Mouse (Mus musculus): ENCODE data around the gene S100a13. TPM values are rescaled to one million over a fixed set of nuclear protein-coding genes. Genes with fewer than 3 reads are reported as not detected.
A peak's percentile ranks its signal among the peaks of the same experiment; 100 is the strongest.

Gene S100a13
- polyA plus RNA-seq, 2 experiments: 11.1 to 19.7 TPM

GRCm38 (mm10) chr3:90506362-90506761, 7.9 kb upstream of the S100a13 start:
- TF ChIP-seq EP300 (IDR thresholded peaks at IDR 0.05; ENCODE audit: low read depth): no peak
- no peak for TF ChIP-seq CTCF (IDR thresholded peaks at IDR 0.05; ENCODE audit: low read depth)
- Histone ChIP-seq H3K36me3 (replicated peaks; ENCODE audit: control insufficient read depth, insufficient read depth, low read depth) (peaks cover 65% of the 10 kb centered on the region), H3K4me3 (ENCODE audit: insufficient read depth in 1 of 2, low read depth in 2 of 2, low read length in 2 of 2) (no peak overlapping the region), H3K27ac (no peak overlapping the region), H3K9ac (replicated peaks) (no peak overlapping the region), H3K4me2 (ENCODE audit: low read depth) (no peak overlapping the region), H3K9me3 (ENCODE audit: control insufficient read depth, low read length) (no peaks in the 10 kb centered on the region), H3K4me1 (replicated peaks; ENCODE audit: control insufficient read depth in 2 of 2, insufficient read depth in 2 of 2, low read length in 1 of 2) (peaks cover 7 to 11% of the 10 kb centered on the region in 2 experiments), H3K27me3 (ENCODE audit: control insufficient read depth, insufficient read depth, low read length) (no peaks in the 10 kb centered on the region)
- DNase-seq (ENCODE audit: low read depth in 3 of 3, low spot score in 3 of 3) (no peak), ATAC-seq (ENCODE audit: insufficient read depth) (no peak)
- whole genome bisulfite sequencing (ENCODE audit: insufficient replicate concordance): 84% methylated on average over 3 of the region's 3 CpGs

- peak overlapping the region; percentile 84 for H3K27ac ChIP-seq
- peak overlapping the region; percentile 93 to 97 for H3K4me3 ChIP-seq (ENCODE audit: insufficient read depth in 1 of 2, low read depth in 2 of 2, low read length in 2 of 2)
- H3K9me3 ChIP-seq (ENCODE audit: control insufficient read depth, low read length): no peaks in the 10 kb centered on the region
- no peaks in the 10 kb centered on the region; the same call in 1 of the 2 replicates for H3K27me3 ChIP-seq (ENCODE audit: control insufficient read depth, insufficient read depth, low read length)
- no peak for TF ChIP-seq CTCF (IDR thresholded peaks at IDR 0.05; ENCODE audit: low read depth)
- TF ChIP-seq EP300 (IDR thresholded peaks at IDR 0.05; ENCODE audit: low read depth): no peak
- H3K36me3 ChIP-seq (replicated peaks; ENCODE audit: control insufficient read depth, insufficient read depth, low read depth): peaks cover 44% of the 10 kb centered on the region
- ATAC-seq (ENCODE audit: insufficient read depth): no peak
- under 1% methylated on average over 20 of the region's 20 CpGs for WGBS (ENCODE audit: insufficient replicate concordance)
- H3K4me1 ChIP-seq (replicated peaks; ENCODE audit: control insufficient read depth in 2 of 2, insufficient read depth in 2 of 2, low read length in 1 of 2): peaks cover 7 to 11% of the 10 kb centered on the region in 2 experiments
- peak overlapping the region; percentile 99 for H3K9ac ChIP-seq (replicated peaks)
- no peak for DNase-seq (ENCODE audit: low read depth in 3 of 3, low spot score in 3 of 3)
- H3K4me2 ChIP-seq (ENCODE audit: low read depth): peak overlapping the region; percentile 97
Observed at GRCm38 (mm10) chr3:90508287-90508949, 5.8 kb upstream of the S100a13 start.

GRCm38 (mm10) chr3:90508950-90509746, 5.1 kb upstream of the S100a13 start, which contains the start of gene Chtop:
Gene Chtop, minus strand, starts transcription at chr3:90509498.
- H3K4me1 ChIP-seq (replicated peaks; ENCODE audit: control insufficient read depth in 2 of 2, insufficient read depth in 2 of 2, low read length in 1 of 2): peaks cover 11 to 15% of the 10 kb centered on the region in 2 experiments
- WGBS (ENCODE audit: insufficient replicate concordance): under 1% methylated on average over 65 of the region's 66 CpGs

GRCm38 (mm10) chr3:90509747-90510123, 4.5 kb upstream of the S100a13 start:
- no peaks in the 10 kb centered on the region; the same call in 1 of the 2 replicates for H3K27me3 ChIP-seq (ENCODE audit: control insufficient read depth, insufficient read depth, low read length)
- peak overlapping the region; percentile 25 for H3K9ac ChIP-seq (replicated peaks)
- H3K27ac ChIP-seq: peak overlapping the region; percentile 24
- DNase-seq (ENCODE audit: low read depth in 3 of 3, low spot score in 3 of 3) (no peak), ATAC-seq (ENCODE audit: insufficient read depth) (no peak)
- peak overlapping the region; percentile 67 for H3K4me2 ChIP-seq (ENCODE audit: low read depth)
- peak overlapping the region; percentile 9 to 93 for H3K4me3 ChIP-seq (ENCODE audit: insufficient read depth in 1 of 2, low read depth in 2 of 2, low read length in 2 of 2)
- 8% methylated on average over 2 of the region's 2 CpGs for WGBS (ENCODE audit: insufficient replicate concordance)
- TF ChIP-seq EP300 (IDR thresholded peaks at IDR 0.05; ENCODE audit: low read depth) (no peak), CTCF (IDR thresholded peaks at IDR 0.05; ENCODE audit: low read depth) (no peak)
- no peaks in the 10 kb centered on the region for H3K9me3 ChIP-seq (ENCODE audit: control insufficient read depth, low read length)
- H3K36me3 ChIP-seq (replicated peaks; ENCODE audit: control insufficient read depth, insufficient read depth, low read depth): peaks cover 31% of the 10 kb centered on the region
- peaks cover 11 to 20% of the 10 kb centered on the region in 2 experiments for H3K4me1 ChIP-seq (replicated peaks; ENCODE audit: control insufficient read depth in 2 of 2, insufficient read depth in 2 of 2, low read length in 1 of 2)

More at GRCm38 (mm10) chr3:90508950-90509746, 5.1 kb upstream of the S100a13 start, which contains the start of gene Chtop:
- H3K9me3 ChIP-seq (ENCODE audit: control insufficient read depth, low read length): no peaks in the 10 kb centered on the region
- peak; percentile 98 to 99 (median 98) for DNase-seq (ENCODE audit: low read depth in 3 of 3, low spot score in 3 of 3)
- ATAC-seq (ENCODE audit: insufficient read depth): peak; percentile 92
- H3K9ac ChIP-seq (replicated peaks): peak within 1 kb of the TSS; percentile 99
- H3K27me3 ChIP-seq (ENCODE audit: control insufficient read depth, insufficient read depth, low read length): no peaks in the 10 kb centered on the region; the same call in 1 of the 2 replicates
- H3K4me2 ChIP-seq (ENCODE audit: low read depth): peak within 1 kb of the TSS; percentile 97
- peaks cover 37% of the 10 kb centered on the region for H3K36me3 ChIP-seq (replicated peaks; ENCODE audit: control insufficient read depth, insufficient read depth, low read depth)
- no peak for TF ChIP-seq CTCF (IDR thresholded peaks at IDR 0.05; ENCODE audit: low read depth)
- no peak for TF ChIP-seq EP300 (IDR thresholded peaks at IDR 0.05; ENCODE audit: low read depth)
- H3K27ac ChIP-seq: peak within 1 kb of the TSS; percentile 84
- H3K4me3 ChIP-seq (ENCODE audit: insufficient read depth in 1 of 2, low read depth in 2 of 2, low read length in 2 of 2): peak within 1 kb of the TSS; percentile 93 to 97

- Histone ChIP-seq H3K9me3 (ENCODE audit: control insufficient read depth, low read length) (no peaks in the 10 kb centered on the region), H3K36me3 (replicated peaks; ENCODE audit: control insufficient read depth, insufficient read depth, low read depth) (peaks cover 5% of the 10 kb centered on the region), H3K27me3 (ENCODE audit: control insufficient read depth, insufficient read depth, low read length) (no peaks in the 10 kb centered on the region; the same call in 1 of the 2 replicates), H3K4me2 (ENCODE audit: low read depth) (no peak overlapping the region), H3K27ac (no peak overlapping the region), H3K9ac (replicated peaks) (no peak overlapping the region), H3K4me3 (ENCODE audit: insufficient read depth in 1 of 2, low read depth in 2 of 2, low read length in 2 of 2) (no peak overlapping the region), H3K4me1 (replicated peaks; ENCODE audit: control insufficient read depth in 2 of 2, insufficient read depth in 2 of 2, low read length in 1 of 2) (peaks cover 14 to 26% of the 10 kb centered on the region in 2 experiments)
- WGBS (ENCODE audit: insufficient replicate concordance): 68% methylated on average over 5 of the region's 5 CpGs
- no peak for DNase-seq (ENCODE audit: low read depth in 3 of 3, low spot score in 3 of 3)
- no peak for ATAC-seq (ENCODE audit: insufficient read depth)
- TF ChIP-seq EP300 (IDR thresholded peaks at IDR 0.05; ENCODE audit: low read depth) (no peak), CTCF (IDR thresholded peaks at IDR 0.05; ENCODE audit: low read depth) (no peak)
Observed at GRCm38 (mm10) chr3:90512276-90512675, 2.0 kb upstream of the S100a13 start.

Measured in liver, embryonic 14.5 days (tissue).